Mouse (Mus musculus): ENCODE results near the gene Mbnl2. TPM values are rescaled to one million over a fixed set of nuclear protein-coding genes. Genes with fewer than 3 reads are reported as not detected.

Mbnl2 gene
- polyA plus RNA-seq, 1 experiment from 2014 or later, result 173 TPM

DNA sequence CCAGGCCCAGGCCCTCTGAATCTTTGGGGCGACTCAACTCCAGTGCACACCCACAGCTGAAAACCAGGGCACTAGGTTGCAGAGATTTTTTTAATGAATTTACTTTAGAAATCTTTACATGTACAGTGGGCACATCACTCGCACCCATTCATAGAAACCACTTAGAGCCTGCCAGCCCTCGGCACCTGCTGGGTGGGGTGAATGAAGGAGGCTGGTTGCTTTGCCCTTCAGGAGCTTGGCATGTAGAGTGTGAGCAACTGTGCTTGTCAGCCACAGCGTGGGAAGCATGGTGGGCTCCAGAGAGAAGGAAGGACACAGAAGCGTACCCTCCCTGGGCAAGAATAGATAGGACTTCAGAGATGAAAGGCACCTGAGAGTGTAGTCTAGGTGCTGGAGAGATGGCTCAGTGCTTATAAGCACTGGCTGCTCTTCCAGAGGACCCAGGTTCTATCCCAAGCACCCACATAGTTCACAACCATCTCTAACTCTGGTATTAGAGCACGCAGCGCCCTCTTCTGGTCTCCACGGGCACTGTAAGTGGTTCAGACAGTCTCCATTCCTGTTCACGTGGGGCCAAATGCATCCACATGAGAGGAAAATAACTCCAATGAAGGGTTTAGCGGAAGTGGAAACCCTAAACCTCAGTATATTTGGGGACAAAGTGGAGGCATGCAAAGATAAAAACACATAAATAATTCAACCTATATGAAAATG lies 114.9 kb downstream of the Mbnl2 start:
- Histone ChIP-seq H3K4me2 (replicated peaks) (no peak overlapping the region), H3K27ac (replicated peaks) (no peak overlapping the region), H3K9ac (no peak overlapping the region), H3K4me3 (replicated peaks) (no peak overlapping the region), H3K27me3 (no peaks in the 10 kb centered on the region), H3K9me3 (replicated peaks) (no peaks in the 10 kb centered on the region), H3K4me1 (peaks cover 20% of the 10 kb centered on the region), H3K36me3 (peaks cover 42% of the 10 kb centered on the region)
- 92% methylated on average over 10 of the region's 10 CpGs for WGBS
- ATAC-seq (ENCODE audit: insufficient number of reproducible peaks, low FRiP score, low TSS enrichment, low read depth), result no peak

DNA sequence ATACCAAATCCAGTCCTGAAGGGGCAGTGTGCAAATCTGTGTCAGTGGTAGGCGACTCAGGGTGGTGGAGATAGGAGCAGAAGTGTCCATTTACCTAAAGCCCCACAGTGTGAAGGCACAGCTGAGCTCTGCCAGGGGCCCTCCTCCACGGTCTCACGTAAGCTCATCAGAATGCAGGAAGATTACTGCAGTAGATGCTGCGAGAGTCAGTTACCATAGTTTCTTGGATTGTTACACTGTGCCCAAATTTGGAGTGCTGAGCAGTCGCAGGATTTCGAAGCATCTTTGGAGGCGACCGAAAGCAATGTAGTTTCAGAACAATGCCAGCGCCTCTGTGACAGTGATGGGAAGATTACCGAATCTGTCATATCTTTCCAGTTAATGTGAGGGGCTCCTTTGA lies 116.2 kb downstream of the Mbnl2 start:
- 73% methylated on average over 10 of the region's 10 CpGs for WGBS
- Histone ChIP-seq H3K27ac (replicated peaks) (no peak overlapping the region), H3K4me1 (peaks cover 18% of the 10 kb centered on the region), H3K4me3 (replicated peaks) (no peak overlapping the region), H3K36me3 (peaks cover 45% of the 10 kb centered on the region), H3K9me3 (replicated peaks) (no peaks in the 10 kb centered on the region), H3K4me2 (replicated peaks) (no peak overlapping the region), H3K27me3 (no peaks in the 10 kb centered on the region), H3K9ac (no peak overlapping the region)
- ATAC-seq (ENCODE audit: insufficient number of reproducible peaks, low FRiP score, low TSS enrichment, low read depth), result no peak

DNA sequence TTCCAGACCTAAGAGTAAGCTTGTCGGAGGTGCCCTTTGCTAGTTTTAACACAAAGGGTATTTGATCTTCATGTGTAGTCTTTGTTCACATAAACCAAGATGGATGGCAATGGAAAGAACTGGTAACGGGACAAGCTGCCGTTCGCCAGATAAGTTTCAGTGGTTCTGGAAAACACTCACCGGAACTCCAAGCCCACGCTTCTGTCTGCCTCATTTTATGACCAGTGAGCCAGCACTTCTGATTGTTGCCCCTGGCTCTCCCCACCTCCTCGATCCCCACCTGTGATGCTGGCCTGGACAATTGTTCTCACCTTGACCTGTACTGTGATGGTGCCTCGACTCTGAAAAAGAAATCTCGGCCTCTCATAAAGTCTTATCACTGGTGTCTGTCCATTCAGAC lies 117.0 kb downstream of the Mbnl2 start:
- WGBS, result 85% methylated on average over 9 of the region's 9 CpGs
- H3K9me3 ChIP-seq (replicated peaks), result no peaks in the 10 kb centered on the region
- H3K4me1 ChIP-seq, result peaks cover 12% of the 10 kb centered on the region
- H3K4me2 ChIP-seq (replicated peaks), result no peak overlapping the region
- no peak for ATAC-seq (ENCODE audit: insufficient number of reproducible peaks, low FRiP score, low TSS enrichment, low read depth)
- H3K36me3 ChIP-seq, result peaks cover 45% of the 10 kb centered on the region
- H3K27ac ChIP-seq (replicated peaks), result no peak overlapping the region
- no peaks in the 10 kb centered on the region for H3K27me3 ChIP-seq
- no peak overlapping the region for H3K9ac ChIP-seq
- H3K4me3 ChIP-seq (replicated peaks), result no peak overlapping the region

DNA sequence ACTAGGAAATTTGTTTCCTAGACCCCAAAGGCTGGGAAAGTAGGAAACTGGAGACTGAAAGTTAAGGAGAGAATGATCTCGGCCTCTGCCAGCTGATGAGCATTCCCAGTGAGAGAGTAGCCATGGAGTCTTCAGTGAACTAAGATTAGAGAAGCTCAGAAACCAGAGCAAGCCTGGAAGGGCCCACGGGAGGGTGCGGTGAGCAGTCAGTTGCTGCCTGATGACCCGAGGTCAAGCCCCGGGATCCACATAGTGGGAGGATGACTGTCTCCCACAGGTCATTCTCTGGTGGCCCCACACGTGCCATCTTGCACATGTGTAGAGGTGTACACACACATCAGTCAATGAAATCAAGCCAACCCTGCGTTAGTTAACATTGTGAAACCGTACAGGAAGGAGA lies 118.0 kb downstream of the Mbnl2 start:
- 83% methylated on average over 8 of the region's 8 CpGs for WGBS
- Histone ChIP-seq H3K9me3 (replicated peaks) (no peaks in the 10 kb centered on the region), H3K4me3 (replicated peaks) (no peak overlapping the region), H3K27me3 (no peaks in the 10 kb centered on the region), H3K4me2 (replicated peaks) (no peak overlapping the region), H3K9ac (no peak overlapping the region), H3K36me3 (peaks cover 45% of the 10 kb centered on the region), H3K4me1 (peaks cover 12% of the 10 kb centered on the region), H3K27ac (replicated peaks) (no peak overlapping the region)
- ATAC-seq (ENCODE audit: insufficient number of reproducible peaks, low FRiP score, low TSS enrichment, low read depth), result no peak

DNA sequence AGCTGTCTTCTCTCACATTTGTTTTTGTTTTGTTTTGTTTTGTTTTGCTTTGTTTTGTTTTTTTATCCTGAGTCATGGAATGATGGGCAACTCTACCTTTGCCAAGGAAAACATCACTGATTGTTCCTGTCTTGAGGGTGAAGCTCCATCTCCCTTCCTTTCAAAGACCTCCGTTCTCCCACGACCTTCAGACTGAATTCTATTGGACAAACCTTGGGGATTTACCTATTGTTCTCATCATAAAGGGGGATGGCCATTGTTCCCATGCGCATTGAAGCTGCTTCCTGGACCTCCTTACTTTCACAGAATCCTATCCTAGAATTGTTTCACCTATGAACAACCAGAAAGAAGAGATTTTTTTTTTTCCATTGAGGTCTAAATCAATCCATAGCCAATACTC lies 118.7 kb downstream of the Mbnl2 start:
- ATAC-seq (ENCODE audit: insufficient number of reproducible peaks, low FRiP score, low TSS enrichment, low read depth), result no peak
- WGBS, result 84% methylated on average over 3 of the region's 3 CpGs
- H3K4me1 ChIP-seq, result peaks cover 6% of the 10 kb centered on the region
- no peak overlapping the region for H3K4me3 ChIP-seq (replicated peaks)
- H3K9me3 ChIP-seq (replicated peaks), result no peaks in the 10 kb centered on the region
- no peak overlapping the region for H3K4me2 ChIP-seq (replicated peaks)
- H3K36me3 ChIP-seq, result peaks cover 44% of the 10 kb centered on the region
- H3K9ac ChIP-seq, result no peak overlapping the region
- no peaks in the 10 kb centered on the region for H3K27me3 ChIP-seq
- no peak overlapping the region for H3K27ac ChIP-seq (replicated peaks)

DNA sequence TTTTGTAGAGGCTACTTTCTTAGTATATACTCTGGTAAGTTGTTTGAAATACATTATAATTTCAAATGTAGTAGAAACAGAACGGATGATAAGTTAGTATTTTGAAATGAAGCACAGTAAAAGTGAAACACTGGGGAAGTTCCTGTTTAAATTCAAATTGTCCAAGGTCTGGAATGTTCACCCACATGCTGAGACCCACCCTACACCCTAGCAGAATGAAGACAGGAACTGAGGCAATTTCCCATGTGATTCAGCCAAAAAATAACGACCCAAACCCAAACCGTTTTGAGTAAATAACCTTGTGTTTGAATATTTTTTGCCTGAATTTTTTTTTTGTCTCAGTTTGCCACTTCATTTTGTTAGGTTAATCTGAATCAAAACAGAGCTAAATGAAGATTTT lies 119.4 kb downstream of the Mbnl2 start:
- H3K9me3 ChIP-seq (replicated peaks), result no peaks in the 10 kb centered on the region
- H3K4me1 ChIP-seq, result 0 out of 2 replicates have a peak, but pooled peaks cover 5% of the 10 kb centered on the region
- no peak overlapping the region for H3K27ac ChIP-seq (replicated peaks)
- H3K36me3 ChIP-seq, result peaks cover 44% of the 10 kb centered on the region
- 74% methylated on average over 3 of the region's 3 CpGs for WGBS
- no peak overlapping the region for H3K4me2 ChIP-seq (replicated peaks)
- no peak overlapping the region for H3K4me3 ChIP-seq (replicated peaks)
- no peaks in the 10 kb centered on the region for H3K27me3 ChIP-seq
- no peak for ATAC-seq (ENCODE audit: insufficient number of reproducible peaks, low FRiP score, low TSS enrichment, low read depth)
- H3K9ac ChIP-seq, result no peak overlapping the region

DNA sequence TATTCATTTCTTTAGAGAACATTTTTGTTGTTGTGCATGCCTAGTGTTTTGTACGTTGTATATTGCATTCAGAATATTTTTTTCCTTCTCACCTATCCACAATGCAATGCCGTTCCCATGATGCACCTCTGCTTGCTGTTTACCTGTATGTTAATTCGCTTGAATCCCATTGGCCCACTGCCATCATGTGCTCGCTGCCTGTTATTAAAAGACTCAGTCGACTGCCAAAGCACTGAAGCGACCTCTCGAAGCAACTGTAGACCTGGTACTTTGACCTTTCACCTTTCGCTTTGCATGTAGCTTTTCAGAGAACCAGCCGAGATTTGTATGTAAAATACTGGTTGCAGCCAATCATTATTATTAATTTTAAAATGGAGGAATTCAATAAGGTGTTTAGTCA lies 120.0 kb downstream of the Mbnl2 start:
- no peak overlapping the region for H3K27ac ChIP-seq (replicated peaks)
- H3K4me1 ChIP-seq, result 0 out of 2 replicates have a peak, but pooled peaks cover 5% of the 10 kb centered on the region
- no peak overlapping the region for H3K4me2 ChIP-seq (replicated peaks)
- H3K36me3 ChIP-seq, result peaks cover 44% of the 10 kb centered on the region
- no peak for ATAC-seq (ENCODE audit: insufficient number of reproducible peaks, low FRiP score, low TSS enrichment, low read depth)
- H3K27me3 ChIP-seq, result no peaks in the 10 kb centered on the region
- no peak overlapping the region for H3K4me3 ChIP-seq (replicated peaks)
- 81% methylated on average over 9 of the region's 9 CpGs for WGBS
- no peaks in the 10 kb centered on the region for H3K9me3 ChIP-seq (replicated peaks)
- no peak overlapping the region for H3K9ac ChIP-seq

DNA sequence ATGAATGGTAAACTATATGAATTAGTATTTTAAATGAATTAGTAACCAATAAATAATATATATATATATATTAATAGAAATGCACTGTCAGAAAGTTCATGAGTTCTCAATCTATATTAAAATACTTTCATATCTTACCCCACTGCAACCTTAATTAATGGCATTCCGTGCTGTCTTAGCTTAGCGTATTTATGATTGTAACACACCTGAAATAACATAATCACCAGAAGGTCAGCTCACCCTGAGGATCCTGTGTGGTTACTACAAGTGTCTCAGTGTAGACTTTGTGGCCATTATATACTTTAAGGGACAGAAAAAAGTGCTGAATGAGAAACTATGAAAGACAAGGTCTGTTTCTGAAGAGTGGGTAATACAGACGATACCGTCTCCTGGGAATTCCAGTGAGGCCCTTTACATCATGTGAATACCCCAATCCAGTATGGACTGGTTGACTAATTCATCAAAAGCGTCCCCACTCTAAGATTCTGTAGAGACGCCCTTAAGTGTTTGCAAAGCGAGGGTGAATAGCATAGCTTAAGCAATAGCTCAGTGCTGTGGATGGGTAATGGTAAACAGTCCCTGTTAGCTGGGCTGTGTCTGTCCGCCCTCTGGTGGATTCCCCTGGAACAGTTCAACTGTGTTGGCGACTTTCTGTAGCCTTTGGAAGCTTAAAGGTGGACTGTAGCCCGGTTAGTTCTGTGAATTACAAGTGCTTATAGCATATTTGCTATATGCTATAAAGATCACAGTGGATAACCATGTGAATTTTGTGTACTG lies 122.6 kb downstream of the Mbnl2 start:
- Histone ChIP-seq H3K27me3 (no peaks in the 10 kb centered on the region), H3K27ac (replicated peaks) (peak overlapping the region; percentile 66), H3K9ac (no peak overlapping the region), H3K4me3 (replicated peaks) (no peak overlapping the region), H3K36me3 (peaks cover 45% of the 10 kb centered on the region), H3K9me3 (replicated peaks) (no peaks in the 10 kb centered on the region), H3K4me2 (replicated peaks) (no peak overlapping the region), H3K4me1 (0 out of 2 replicates have a peak, but pooled peaks cover 5% of the 10 kb centered on the region)
- WGBS, result 40% methylated on average over 10 of the region's 10 CpGs
- peak; percentile 73 for ATAC-seq (ENCODE audit: insufficient number of reproducible peaks, low FRiP score, low TSS enrichment, low read depth)

DNA sequence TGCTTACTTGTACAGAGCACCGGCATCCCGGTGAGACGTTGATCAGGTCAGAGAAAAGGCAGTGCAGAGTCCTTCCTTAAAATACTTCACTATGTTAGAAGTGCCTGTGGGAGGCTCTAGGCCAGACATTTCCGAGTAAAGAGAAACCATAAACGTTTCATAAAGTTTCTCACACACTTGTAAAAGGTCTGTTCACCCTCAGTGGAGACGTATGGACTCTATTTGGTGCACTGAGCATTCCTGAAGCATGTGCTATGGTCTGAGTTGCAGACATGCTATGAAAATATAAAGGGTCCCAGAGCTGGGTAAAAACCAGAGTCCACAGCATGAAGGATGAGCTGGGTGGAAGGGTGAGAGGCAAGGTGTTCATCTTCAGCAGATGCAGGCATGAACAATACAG lies 124.1 kb downstream of the Mbnl2 start:
- Histone ChIP-seq H3K9me3 (replicated peaks) (no peaks in the 10 kb centered on the region), H3K27ac (replicated peaks) (no peak overlapping the region), H3K36me3 (peaks cover 48% of the 10 kb centered on the region), H3K4me1 (no peaks in the 10 kb centered on the region), H3K4me3 (replicated peaks) (no peak overlapping the region), H3K27me3 (no peaks in the 10 kb centered on the region), H3K9ac (no peak overlapping the region), H3K4me2 (replicated peaks) (no peak overlapping the region)
- WGBS, result 69% methylated on average over 6 of the region's 6 CpGs
- ATAC-seq (ENCODE audit: insufficient number of reproducible peaks, low FRiP score, low TSS enrichment, low read depth), result no peak

DNA sequence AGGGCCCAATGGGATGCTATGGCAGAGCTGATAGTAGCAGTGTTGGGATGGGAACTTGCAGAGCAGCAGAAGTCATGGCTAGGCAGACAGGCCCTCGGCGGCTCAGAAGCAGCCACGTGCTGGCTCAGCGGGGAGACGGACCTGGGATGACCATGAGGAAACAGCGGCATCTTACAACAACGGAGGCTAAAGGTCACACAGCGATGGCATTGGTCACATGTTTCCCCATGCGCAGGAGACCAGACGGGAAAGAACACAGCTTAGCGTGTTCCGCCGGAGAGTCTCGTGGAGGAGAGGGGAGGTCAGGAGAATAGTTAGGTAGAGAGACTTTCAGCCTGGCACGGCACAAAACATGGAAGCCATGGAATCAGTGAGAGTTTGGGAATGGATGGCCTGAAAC lies 125.7 kb downstream of the Mbnl2 start:
- Histone ChIP-seq H3K4me1 (no peaks in the 10 kb centered on the region), H3K9me3 (replicated peaks) (no peaks in the 10 kb centered on the region), H3K4me2 (replicated peaks) (no peak overlapping the region), H3K9ac (no peak overlapping the region), H3K4me3 (replicated peaks) (no peak overlapping the region), H3K27me3 (no peaks in the 10 kb centered on the region), H3K27ac (replicated peaks) (no peak overlapping the region), H3K36me3 (peaks cover 59% of the 10 kb centered on the region)
- WGBS, result 89% methylated on average over 15 of the region's 15 CpGs
- no peak for ATAC-seq (ENCODE audit: insufficient number of reproducible peaks, low FRiP score, low TSS enrichment, low read depth)

DNA sequence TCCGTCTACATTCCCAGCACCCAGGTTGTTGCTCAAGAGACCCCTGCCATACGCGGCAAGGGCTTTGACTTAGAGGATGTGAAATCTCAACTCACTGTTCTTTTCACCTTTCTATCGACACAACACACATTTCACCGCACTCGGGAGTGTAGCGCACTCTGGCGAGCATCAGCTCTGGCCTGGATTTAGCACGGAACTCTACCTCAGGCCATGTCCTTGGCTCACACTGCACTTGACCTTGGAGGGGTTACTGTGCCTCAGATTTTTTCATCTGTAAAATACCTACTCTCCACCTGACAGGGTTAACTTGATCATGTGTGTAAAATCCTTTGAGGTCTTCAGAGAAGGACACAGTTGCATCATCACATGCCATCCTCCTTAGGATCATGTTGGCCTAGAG lies 127.2 kb downstream of the Mbnl2 start:
- Histone ChIP-seq H3K9me3 (replicated peaks) (no peaks in the 10 kb centered on the region), H3K36me3 (peaks cover 58% of the 10 kb centered on the region), H3K4me1 (no peaks in the 10 kb centered on the region), H3K9ac (no peak overlapping the region), H3K4me3 (replicated peaks) (no peak overlapping the region), H3K4me2 (replicated peaks) (no peak overlapping the region), H3K27me3 (no peaks in the 10 kb centered on the region), H3K27ac (replicated peaks) (no peak overlapping the region)
- WGBS, result 91% methylated on average over 9 of the region's 9 CpGs
- ATAC-seq (ENCODE audit: insufficient number of reproducible peaks, low FRiP score, low TSS enrichment, low read depth), result no peak
